Mouse (Mus musculus) cerebellum, adult 9-11 months (tissue): ENCODE measurements around the gene Rad51b.

Experiments used
- DNase-seq: peaks from one replicate; pipeline ENCODE4 v3.0.0; 2022

The Rad51b gene

GRCm38 (mm10) chr12:79499809-79500208, 202.7 kb downstream of the Rad51b start:
- DNase-seq, result no peak

DNA sequence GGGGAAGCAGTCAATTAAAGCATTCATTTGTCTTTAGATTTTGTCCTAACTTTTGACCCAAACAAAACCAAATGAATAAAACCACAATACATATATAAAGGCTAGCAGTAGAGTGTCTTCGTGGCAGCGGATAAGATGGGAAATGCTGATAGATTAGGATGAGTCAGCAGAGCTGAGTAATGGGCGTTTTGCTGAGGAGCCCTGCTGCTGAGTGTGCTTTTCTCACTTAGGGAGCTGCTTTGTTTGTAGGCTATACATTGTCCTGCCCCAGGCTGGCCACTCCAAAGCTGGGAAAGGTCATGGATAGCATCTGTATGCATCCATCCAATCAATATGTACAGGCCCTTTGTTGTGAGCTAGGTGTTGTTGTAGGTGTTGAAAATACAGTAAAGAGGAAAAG, 204.8 kb downstream of the Rad51b start:
- DNase-seq, result no peak

DNA sequence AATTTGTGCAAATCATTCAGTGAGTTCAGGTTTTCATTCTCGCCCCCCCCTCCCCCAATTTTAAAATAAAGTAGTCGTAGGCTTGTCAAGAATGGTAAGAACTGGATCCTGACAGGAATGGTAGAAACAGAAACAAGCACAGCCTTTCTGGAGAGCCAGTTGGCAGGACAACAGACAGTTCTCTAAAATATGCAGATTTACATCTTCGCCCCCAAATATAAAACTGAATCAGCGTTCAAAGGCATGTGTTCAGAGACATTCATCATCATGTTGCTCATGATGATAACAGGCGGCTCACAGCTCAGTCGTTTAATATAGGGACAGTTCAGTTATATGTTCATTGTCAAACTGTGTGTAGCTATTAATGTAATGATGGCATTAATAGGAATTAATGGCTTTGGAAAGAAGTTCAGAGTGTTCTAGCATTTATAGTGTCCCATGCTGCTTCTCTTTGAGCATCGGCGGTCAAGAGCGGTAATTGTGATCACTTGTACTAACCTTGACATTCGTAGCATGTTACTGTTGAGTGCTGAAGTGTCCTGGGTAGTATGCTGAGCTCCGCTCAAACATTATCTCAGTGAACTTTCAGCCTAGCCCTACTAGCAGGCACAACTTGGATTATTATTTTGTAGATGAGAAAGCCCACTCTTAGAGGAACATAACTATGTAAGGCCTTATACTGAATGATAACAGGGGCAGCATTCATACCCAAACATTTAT, 205.9 kb downstream of the Rad51b start:
- no peak for DNase-seq

DNA sequence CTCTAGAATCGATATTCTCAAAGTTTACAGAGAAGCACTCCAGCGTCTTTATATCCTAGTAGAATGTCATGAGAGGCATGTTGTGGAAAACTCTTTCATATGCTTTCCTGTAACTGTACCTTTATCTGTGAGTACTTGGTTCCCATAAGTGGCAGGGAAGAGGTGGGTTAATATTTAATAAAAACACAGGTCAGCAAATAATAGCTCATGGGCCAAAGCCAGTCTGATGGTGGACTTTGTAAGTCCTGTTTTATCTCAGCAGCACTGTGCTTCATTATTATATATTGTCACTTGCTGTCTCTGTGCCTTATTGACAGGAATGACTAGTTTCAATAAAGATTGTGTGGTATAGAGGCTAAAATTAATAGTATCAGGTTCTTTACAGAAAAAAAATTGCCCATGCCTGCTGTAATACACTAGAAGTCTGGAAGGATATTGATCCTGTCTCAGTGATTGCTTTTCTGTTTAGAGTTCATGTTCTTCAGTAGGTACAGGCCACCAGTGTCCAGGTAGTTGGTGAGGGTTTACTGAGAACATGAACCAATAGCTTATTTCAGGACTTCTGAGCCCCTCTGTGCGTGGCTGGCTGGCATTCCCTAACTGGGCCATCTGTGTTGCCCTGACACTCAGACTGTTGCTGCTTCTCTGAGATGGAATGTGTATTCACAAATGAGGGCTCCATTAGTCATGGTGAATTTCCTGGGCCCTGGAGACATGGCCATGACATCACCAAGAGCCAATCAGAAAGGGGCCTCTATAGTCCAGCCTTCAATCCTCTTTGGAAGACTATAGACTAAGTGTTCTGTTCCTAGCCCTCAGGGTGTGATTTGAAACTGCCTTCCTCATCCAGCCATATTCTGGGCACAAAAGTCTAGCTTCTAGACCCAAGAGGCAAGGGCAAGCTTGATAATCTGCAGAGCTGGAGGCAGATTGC, 206.8 kb downstream of the Rad51b start:
- DNase-seq, result no peak

GRCm38 (mm10) chr12:79504641-79505040, 207.6 kb downstream of the Rad51b start:
- no peak for DNase-seq

DNA sequence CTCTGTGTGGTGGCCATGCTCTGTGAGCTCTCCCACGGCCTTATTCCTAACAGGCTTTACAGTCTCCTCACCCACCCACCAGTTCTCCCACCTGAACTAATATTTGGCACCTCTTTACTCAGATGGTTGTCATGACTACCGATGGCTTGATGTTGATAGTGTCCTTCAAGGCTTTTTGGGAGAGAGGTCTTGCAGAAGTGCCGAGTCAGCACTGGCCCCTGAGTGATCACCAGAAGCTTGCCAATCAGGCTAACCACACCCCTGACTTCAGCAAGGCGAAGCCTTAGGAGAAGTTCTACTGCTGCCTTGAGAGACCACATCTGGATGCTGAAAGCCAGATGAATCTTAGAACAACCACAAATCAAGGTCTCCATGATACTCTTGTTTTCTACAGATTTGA, 209.3 kb downstream of the Rad51b start:
- no peak for DNase-seq

DNA sequence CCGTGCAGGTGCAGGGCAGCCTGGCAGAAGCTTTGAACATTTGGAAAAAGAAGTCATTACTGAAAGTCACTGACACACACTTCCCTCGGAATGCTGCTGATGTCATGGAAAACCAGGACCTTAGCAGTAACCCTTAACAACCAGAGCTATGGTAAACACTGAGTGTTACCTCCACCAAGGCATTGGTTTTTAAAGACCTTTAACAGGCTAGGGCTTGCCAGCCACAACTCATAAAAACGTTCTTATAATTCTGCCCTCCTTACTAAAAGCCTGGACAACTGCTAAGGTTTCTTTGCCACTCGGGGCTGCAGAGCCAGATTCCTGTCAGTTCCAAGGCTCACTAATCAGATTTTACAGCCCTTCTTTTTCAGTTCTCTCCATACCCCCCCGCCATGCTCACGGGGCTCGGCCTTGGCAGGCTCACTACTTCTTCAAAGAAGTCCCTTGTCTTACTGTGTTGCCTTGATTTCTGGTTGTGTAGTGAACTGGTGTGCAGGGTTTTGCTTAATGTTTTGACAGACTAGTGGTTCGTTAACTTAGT, 210.1 kb downstream of the Rad51b start:
- DNase-seq, result peak; percentile 17

- DNase-seq, result no peak
Observed at GRCm38 (mm10) chr12:79511454-79512204, 214.5 kb downstream of the Rad51b start.

GRCm38 (mm10) chr12:79512205-79512886, 215.3 kb downstream of the Rad51b start:
- no peak for DNase-seq

DNA sequence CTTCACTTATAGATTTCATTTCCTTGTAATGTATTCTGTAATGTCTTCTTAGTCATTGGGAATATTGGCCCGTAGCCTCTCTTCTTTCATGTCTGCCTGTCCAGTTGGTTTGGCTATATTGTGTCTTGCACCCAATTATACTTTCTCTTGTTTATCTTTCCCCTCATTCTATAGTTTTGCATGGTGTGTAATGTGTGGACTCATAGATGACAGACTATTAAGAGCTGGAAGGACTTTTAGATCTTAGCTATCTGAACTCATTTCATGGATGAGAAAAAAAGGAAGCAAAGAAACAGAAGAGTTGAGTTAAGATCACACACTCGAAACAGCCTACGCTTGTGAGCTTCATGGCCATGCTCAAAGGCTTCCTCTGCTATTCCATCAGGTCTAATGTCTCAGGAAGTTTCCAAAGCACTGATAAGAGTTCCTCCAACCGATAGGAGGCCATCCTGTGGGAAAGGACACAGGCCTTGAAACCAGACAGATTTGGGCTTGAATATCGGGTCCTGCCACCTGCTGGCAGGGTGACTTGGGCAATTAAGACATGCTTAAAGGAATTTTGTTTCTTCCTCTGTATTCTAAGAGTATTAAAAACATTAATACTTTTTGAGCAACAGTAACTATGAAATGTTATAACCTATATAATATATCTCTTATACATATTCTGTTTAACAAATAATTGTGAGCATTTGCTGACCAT, 216.1 kb downstream of the Rad51b start:
- no peak for DNase-seq

DNA sequence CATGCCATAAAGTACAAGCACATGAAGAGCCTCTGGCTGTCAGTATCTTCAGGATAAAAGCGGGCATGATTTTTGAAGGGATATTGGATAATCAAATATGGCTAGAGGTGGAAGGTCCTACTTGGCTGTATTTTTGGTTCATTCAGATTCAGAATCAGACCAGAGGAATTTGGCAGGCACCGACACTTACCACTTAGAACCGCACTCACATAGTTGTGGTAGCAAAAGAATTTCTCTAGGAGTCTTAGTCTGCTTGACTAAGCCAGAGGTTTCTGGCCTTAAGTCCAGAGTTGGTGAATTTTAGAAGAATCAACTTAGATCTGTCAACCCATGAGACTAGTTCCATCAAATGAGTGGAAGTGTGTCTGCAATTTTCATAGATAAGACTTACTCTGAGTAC, 217.6 kb downstream of the Rad51b start:
- no peak for DNase-seq

DNA sequence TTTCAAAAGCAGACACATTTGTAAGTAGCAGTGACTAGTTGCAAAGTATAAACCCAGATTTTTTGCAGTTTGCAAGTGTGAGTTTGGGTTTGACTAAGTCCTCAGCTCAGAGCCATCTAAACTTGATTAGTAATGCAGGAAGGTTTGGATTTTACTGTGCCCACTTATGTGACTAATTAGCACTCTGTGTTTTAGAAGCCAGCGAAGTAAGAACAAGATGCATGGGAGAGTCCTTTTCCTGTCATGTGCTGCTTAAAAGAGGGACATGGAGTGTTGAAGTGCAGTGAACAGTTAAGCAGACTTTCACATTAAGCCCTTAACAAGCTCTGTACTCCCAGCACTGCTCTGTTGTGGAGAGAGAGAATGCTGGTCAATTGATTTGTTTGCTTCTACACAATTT, 225.3 kb downstream of the Rad51b start:
- no peak for DNase-seq

GRCm38 (mm10) chr12:79524941-79525871, 228.1 kb downstream of the Rad51b start:
- no peak for DNase-seq

- no peak for DNase-seq
Observed at GRCm38 (mm10) chr12:79525872-79526271, 228.8 kb downstream of the Rad51b start.

GRCm38 (mm10) chr12:79527222-79527621, 230.1 kb downstream of the Rad51b start:
- DNase-seq, result no peak

DNA sequence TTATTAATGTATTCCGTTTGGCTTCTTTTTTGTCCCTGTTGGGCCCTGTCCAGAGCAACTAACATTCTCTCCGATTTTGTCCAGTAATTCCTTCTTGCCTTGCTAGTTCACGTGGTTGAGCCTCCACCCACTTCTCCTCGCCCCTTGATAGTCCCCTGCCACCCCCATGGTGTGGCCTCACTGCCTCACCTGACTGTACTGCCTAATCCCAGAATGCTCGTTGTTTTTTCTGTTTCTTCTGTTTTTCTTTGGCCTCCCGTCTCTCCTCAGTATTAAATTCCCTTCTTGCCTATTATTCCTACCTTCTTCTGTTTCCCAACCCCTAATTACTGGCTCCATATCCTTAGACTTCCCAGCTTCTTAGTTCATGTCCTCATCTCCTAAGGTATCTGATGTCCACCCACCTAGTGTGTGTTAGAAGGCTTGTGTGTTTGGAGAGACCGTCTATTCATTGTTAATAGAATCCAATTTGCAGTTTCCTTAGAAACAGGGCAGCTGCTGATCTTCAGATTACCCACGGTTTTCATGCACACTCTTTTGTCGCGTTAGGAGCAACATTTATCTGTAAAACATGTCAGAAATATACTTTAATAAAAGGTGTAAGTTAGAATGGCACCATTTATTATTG, 233.3 kb downstream of the Rad51b start:
- DNase-seq, result no peak

GRCm38 (mm10) chr12:79531809-79532798, 235.0 kb downstream of the Rad51b start:
- no peak for DNase-seq

- DNase-seq, result no peak
Observed at GRCm38 (mm10) chr12:79534778-79535177, 237.7 kb downstream of the Rad51b start.
